Mouse (Mus musculus): ENCODE data around the gene Gm3402. TPM values are rescaled to one million over a fixed set of nuclear protein-coding genes. Genes with fewer than 3 reads are reported as not detected.
"Not testable (repeated sequence)": the region's sequence is repeated elsewhere in the genome, so short reads cannot be mapped to it uniquely, and the experiment has no call there.

The Gm3402 gene
- polyA plus RNA-seq, 1 experiment from 2014 or later, result not detected

- not testable (repeated sequence) for H3K27me3 ChIP-seq (replicated peaks); H3K36me3 ChIP-seq; H3K4me3 ChIP-seq; H3K4me1 ChIP-seq; H3K4me2 ChIP-seq (replicated peaks); H3K27ac ChIP-seq; H3K9ac ChIP-seq; H3K9me3 ChIP-seq; ATAC-seq (ENCODE audit: low FRiP score, low read depth)
- WGBS, result no CpG with 5 or more reads among the region's 3 CpGs
Observed at GRCm38 (mm10) chr5:146555836-146556235, 41.9 kb downstream of the Gm3402 start, which contains the start of gene Gm3415. Gene Gm3415 (plus strand): TSS chr5:146556136.

GRCm38 (mm10) chr5:146564259-146564658 lies 50.3 kb downstream of the Gm3402 start:
- H3K27ac ChIP-seq, result no peak overlapping the region
- H3K4me1 ChIP-seq, result no peaks in the 10 kb centered on the region
- no peaks in the 10 kb centered on the region for H3K36me3 ChIP-seq
- no peak for ATAC-seq (ENCODE audit: low FRiP score, low read depth)
- no peak overlapping the region for H3K4me3 ChIP-seq
- H3K9ac ChIP-seq, result no peak overlapping the region
- WGBS, result 89% methylated on average over 1 of the region's 1 CpGs
- no peaks in the 10 kb centered on the region for H3K9me3 ChIP-seq
- no peak overlapping the region for H3K4me2 ChIP-seq (replicated peaks)
- no peaks in the 10 kb centered on the region for H3K27me3 ChIP-seq (replicated peaks)

Other genes with a start within 250 kb of the Gm3402 start
- 10.9 and 12.0 TPM in 2 replicates for gene Wasf3, start 129.1 kb upstream of the Gm3402 start, polyA plus RNA-seq (2016; fragmentation: Nextera tagmentation; extraction: Ambion mirVana)
- gene Gm6408, start 32.2 kb upstream of the Gm3402 start, polyA plus RNA-seq (2016; fragmentation: Nextera tagmentation; extraction: Ambion mirVana), result not detected in 2 replicates
- gene Gm6370, start 22.8 kb upstream of the Gm3402 start, polyA plus RNA-seq (2016; fragmentation: Nextera tagmentation; extraction: Ambion mirVana), result not detected in 2 replicates
- not detected in 2 replicates for gene 4930449I24Rik, start 11.7 kb upstream of the Gm3402 start, polyA plus RNA-seq (2016; fragmentation: Nextera tagmentation; extraction: Ambion mirVana)
- gene Gm3404, start 11.7 kb downstream of the Gm3402 start, polyA plus RNA-seq (2016; fragmentation: Nextera tagmentation; extraction: Ambion mirVana), result not detected in 2 replicates
- gene Gm3409, start 23.5 kb downstream of the Gm3402 start, polyA plus RNA-seq (2016; fragmentation: Nextera tagmentation; extraction: Ambion mirVana), result not detected in 2 replicates
- not detected in 2 replicates for gene Gm3415, start 42.0 kb downstream of the Gm3402 start, polyA plus RNA-seq (2016; fragmentation: Nextera tagmentation; extraction: Ambion mirVana)
- 3.5 and 4.0 TPM in 2 replicates for gene Gpr12, start 71.1 kb downstream of the Gm3402 start, polyA plus RNA-seq (2016; fragmentation: Nextera tagmentation; extraction: Ambion mirVana)

Measured in neural tube, embryonic 12.5 days (tissue).